Mouse (Mus musculus) G1E (cell line): ENCODE results near the gene Tfap4. TPM values are rescaled to one million over a fixed set of nuclear protein-coding genes. Genes with fewer than 3 reads are reported as not detected.
A peak's percentile ranks its signal among the peaks of the same experiment; 100 is the strongest.

Experiments
- ATAC-seq: 2 replicates; pipeline ENCODE4 v1.8.0; 2016; ENCODE audit warnings: mild to moderate bottlenecking; ENCODE audit not compliant: insufficient number of reproducible peaks, poor library complexity, low FRiP score, severe bottlenecking; ENCODE audit errors: extremely low read depth
- DNase-seq: peaks from one replicate; pipeline ENCODE4 v3.0.0; 2012; ENCODE audit warnings: low spot score
- H3K27me3 ChIP-seq: 2 replicates; pipeline ENCODE4 v1.6.1; 2012; ENCODE audit warnings: mild to moderate bottlenecking, low read length, inconsistent platforms; ENCODE audit not compliant: insufficient read depth
- H3K36me3 ChIP-seq: replicated peaks from 2 replicates; pipeline ENCODE3; 2012; ENCODE audit warnings: mild to moderate bottlenecking, inconsistent platforms
- H3K4me1 ChIP-seq: 2 replicates; pipeline ENCODE4 v1.6.1; 2012; ENCODE audit warnings: low read depth, low read length, inconsistent platforms, mixed read lengths; ENCODE audit not compliant: insufficient read depth
- H3K4me3 ChIP-seq: 2 replicates; pipeline ENCODE4 v1.5.1; 2012; ENCODE audit warnings: low read depth, mild to moderate bottlenecking, inconsistent platforms, low read length, moderate library complexity, mixed read lengths
- H3K9me3 ChIP-seq: replicated peaks from 2 replicates; pipeline ENCODE4 v1.6.1; 2012; ENCODE audit warnings: inconsistent platforms
- CTCF ChIP-seq: IDR thresholded peaks from 2 replicates; pipeline ENCODE4 v1.5.1; 2012; ENCODE audit warnings: low read depth, low read length, inconsistent platforms, mixed read lengths
- GATA1 ChIP-seq: IDR thresholded peaks from 2 replicates; pipeline ENCODE4 v1.6.1; 2012; ENCODE audit warnings: borderline replicate concordance, low read length, inconsistent platforms, mixed read lengths
- GATA2 ChIP-seq: IDR thresholded peaks from 2 replicates; pipeline ENCODE4 v1.6.1; 2012; ENCODE audit warnings: low read depth, low read length, inconsistent platforms, borderline replicate concordance
- POLR2AphosphoS5 ChIP-seq: IDR thresholded peaks from 2 replicates; pipeline ENCODE4 v1.6.1; 2012; ENCODE audit warnings: low read depth, low read length, inconsistent platforms; ENCODE audit not compliant: insufficient replicate concordance
- TAL1 ChIP-seq: conservative IDR thresholded peaks from 2 replicates; pipeline ENCODE4 v1.6.1; 2012; ENCODE audit warnings: low read depth, low read length, inconsistent platforms, mixed read lengths
- polyA plus RNA-seq: library from polyadenylated mRNA; stranded (reverse); fragments of >175 nt; gene quantifications from 2 replicates; pipeline ENCODE4 v1.2.3, GENCODE M21; 2012
- total RNA-seq, 2 experiments: library from RNA; stranded (forward) in 1 of 2; stranded (reverse) in 1 of 2; fragments of 200-1000 nt in 1 of 2; fragments of >200 nt in 1 of 2; fragmentation: Nextera tagmentation in 1 of 2; gene quantifications; 2 replicates each; pipeline ENCODE4 v1.2.3; 2014 to 2017

Gene Tfap4
- total and polyA plus RNA-seq, 3 experiments = 26.0 to 81.1 (median 46.3) TPM

DNA sequence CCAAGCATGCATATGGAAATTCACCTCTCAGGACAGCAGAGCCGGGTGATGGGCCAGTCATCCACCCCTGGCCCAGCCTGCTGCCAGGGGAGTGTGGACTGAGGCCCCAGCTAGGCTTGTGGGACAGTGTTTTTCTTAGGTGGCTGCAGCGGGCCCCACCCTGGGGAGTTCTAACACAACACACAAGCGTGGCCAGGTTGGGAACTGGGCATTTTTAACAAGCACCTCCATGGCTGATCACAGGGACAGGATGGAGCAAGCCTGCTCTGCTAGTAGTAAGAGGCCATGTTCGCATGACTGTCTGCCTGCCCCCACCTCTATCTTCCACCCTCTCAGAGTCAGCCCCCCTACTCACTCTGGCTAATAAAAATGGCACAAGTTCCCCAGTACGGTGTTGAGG is 38.4 kb upstream of the Tfap4 start:
- H3K4me1 ChIP-seq = peaks cover 27% of the 10 kb centered on the region
- H3K27me3 ChIP-seq = peaks cover 86% of the 10 kb centered on the region
- DNase-seq = no peak
- H3K36me3 ChIP-seq = no peaks in the 10 kb centered on the region
- ATAC-seq = no peak
- no peak for TF ChIP-seq TAL1
- no peak for TF ChIP-seq GATA2
- TF ChIP-seq GATA1 = no peak
- no peak for TF ChIP-seq CTCF
- no peak for TF ChIP-seq POLR2AphosphoS5
- H3K4me3 ChIP-seq = no peak overlapping the region
- no peaks in the 10 kb centered on the region for H3K9me3 ChIP-seq

DNA sequence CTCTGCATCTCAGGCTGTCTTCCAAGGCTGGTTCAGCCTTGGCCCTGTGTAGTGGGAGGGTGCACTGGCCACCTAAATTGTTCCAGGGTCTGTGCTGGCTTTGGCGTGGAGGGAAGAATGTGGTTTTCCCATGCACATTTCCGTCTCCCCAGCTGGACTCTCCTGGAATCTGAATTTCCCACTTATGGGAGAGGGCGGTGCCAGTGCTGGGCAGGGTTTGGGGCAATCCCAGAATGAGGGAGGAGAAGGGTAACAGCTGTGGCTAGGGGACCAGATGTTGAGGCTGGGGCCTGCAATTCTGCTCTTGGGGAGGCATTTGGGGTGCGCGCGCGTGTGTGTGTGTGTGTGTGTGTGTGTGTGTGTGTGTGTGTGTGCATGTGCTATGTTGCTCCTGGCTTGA is 37.6 kb upstream of the Tfap4 start:
- peaks cover 84% of the 10 kb centered on the region for H3K27me3 ChIP-seq
- TF ChIP-seq TAL1 = no peak
- no peak for TF ChIP-seq CTCF
- no peak for TF ChIP-seq GATA2
- no peak for TF ChIP-seq GATA1
- TF ChIP-seq POLR2AphosphoS5 = no peak
- peaks cover 25% of the 10 kb centered on the region for H3K4me1 ChIP-seq
- ATAC-seq (no peak), DNase-seq (no peak)
- no peak overlapping the region for H3K4me3 ChIP-seq
- H3K9me3 ChIP-seq = no peaks in the 10 kb centered on the region
- no peaks in the 10 kb centered on the region for H3K36me3 ChIP-seq

DNA sequence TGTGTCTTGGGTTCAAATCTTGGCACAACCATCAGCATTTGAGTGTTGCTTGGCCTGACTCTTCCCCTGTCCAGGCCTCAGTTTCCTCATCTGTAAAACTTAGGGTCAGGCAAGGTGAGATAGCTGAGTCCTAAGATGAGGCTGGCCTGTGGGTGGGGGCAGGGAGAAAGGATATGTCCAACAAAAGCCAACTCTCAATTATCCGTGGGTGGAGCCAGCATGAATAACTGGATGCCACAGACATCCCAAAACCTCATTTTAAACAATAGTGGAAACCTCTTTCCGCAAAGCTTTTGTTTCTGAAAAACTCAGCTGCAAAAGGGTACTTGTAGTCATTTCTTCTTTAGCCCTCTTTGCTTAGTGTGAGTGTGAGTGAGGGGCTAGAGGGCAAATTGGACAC is 37.2 kb upstream of the Tfap4 start:
- Histone ChIP-seq H3K36me3 (no peaks in the 10 kb centered on the region), H3K4me1 (peaks cover 22% of the 10 kb centered on the region), H3K9me3 (no peaks in the 10 kb centered on the region), H3K4me3 (no peak overlapping the region), H3K27me3 (peaks cover 81% of the 10 kb centered on the region)
- ATAC-seq (no peak), DNase-seq (no peak)
- TF ChIP-seq TAL1 (no peak), POLR2AphosphoS5 (no peak), CTCF (no peak), GATA1 (no peak)

DNA sequence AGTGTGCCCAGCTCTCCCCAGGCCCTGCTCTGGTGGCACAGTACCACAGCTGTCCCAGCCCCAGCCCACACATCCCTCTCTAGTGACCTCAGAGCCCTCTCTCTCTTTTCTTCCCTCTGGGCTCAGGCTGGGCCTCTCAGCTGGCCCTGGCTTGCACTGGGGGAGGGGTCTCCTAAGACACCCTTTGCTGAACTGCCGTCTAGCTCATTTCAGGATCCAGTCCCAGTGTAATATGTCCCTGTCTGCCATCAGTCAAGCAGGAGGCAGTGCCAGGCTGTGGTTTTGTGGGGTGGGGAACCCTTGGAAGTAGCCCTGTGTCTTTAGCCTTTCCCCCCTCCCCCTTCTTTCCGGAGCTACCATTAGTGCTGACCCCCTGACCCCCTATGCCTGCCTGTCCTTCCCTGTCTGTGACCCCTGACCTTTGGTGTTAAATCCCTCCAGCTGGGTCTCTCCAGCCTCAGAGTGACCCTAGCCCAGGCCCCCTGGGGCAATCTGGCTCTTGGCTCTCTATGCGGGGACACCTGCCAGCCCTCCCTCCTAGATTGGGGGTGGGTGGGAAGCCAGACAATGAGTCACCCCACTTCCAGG is 36.6 kb upstream of the Tfap4 start:
- peaks cover 22% of the 10 kb centered on the region for H3K4me1 ChIP-seq
- ATAC-seq (no peak), DNase-seq (no peak)
- no peaks in the 10 kb centered on the region for H3K9me3 ChIP-seq
- no peaks in the 10 kb centered on the region for H3K36me3 ChIP-seq
- H3K27me3 ChIP-seq = peaks cover 81% of the 10 kb centered on the region
- H3K4me3 ChIP-seq = no peak overlapping the region
- TF ChIP-seq TAL1 (no peak), GATA2 (no peak)

DNA sequence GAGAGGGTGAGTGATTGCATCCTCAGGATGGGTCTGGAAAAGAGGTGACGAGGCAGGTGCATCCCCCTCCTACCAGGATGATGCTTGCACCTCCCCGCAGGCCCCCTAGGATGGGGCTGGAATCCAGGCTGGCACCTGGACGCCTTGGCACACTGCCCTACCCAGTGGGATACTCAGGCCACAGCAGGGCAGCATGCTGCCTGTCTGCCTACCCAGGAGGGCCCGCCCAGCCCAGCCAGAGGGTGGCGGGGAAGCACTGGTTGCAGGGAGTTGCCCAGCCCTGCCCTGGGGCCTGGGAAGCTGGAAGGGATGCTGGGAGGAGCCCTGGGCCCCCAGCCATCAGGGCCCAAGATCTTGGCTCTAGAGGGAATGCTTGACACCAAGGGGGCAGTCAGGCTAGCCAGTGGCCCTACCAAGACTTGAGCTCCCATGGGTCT is 35.9 kb upstream of the Tfap4 start:
- ATAC-seq (no peak), DNase-seq (no peak)
- Histone ChIP-seq H3K9me3 (no peaks in the 10 kb centered on the region), H3K36me3 (no peaks in the 10 kb centered on the region), H3K27me3 (peaks cover 83% of the 10 kb centered on the region), H3K4me3 (peak overlapping the region; percentile 16; the same call in 1 of the 2 replicates), H3K4me1 (peaks cover 22% of the 10 kb centered on the region)
- no peak for TF ChIP-seq TAL1
- no peak for TF ChIP-seq GATA1
- no peak for TF ChIP-seq POLR2AphosphoS5
- no peak for TF ChIP-seq CTCF
- no peak for TF ChIP-seq GATA2

DNA sequence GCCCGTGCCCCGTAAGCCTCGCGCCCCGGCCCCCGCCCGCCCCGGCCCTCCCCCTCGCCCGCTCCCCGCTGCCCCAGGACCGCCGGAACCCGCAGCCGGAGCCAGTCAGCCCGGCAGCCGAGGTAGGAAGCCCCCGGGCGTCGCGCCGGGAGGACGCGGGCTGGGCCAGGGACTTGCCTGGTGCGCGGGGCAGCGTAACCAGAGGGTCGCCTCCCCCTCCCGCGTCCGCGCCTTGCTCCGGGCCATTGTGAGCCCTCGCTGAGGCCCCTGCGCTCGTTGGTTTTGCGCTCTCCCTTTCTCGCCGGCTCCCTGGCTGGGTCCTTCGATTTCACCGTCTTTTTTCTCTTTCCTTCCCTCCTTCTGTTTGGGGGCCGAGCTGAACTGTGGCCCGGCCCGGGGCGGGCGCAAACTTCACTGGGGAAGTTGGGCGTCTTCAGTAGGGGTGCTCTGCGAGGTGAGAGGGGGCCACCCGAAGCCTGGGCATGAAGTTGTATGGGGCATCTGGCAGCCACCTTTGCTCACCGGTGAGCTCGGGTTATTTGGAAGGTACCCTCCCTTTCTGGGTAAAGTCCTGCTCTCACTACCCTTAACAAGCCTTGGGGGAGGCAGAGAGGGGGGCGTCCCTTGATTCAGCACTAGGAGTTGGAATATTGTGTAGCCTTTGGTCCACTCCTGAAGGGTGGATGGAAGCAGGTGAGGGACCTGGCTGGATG is 35.3 kb upstream of the Tfap4 start:
- Histone ChIP-seq H3K4me3 (peak overlapping the region; percentile 69), H3K9me3 (no peaks in the 10 kb centered on the region), H3K36me3 (no peaks in the 10 kb centered on the region), H3K4me1 (peaks cover 22% of the 10 kb centered on the region), H3K27me3 (peaks cover 78% of the 10 kb centered on the region)
- TF ChIP-seq GATA1 (no peak), CTCF (no peak), TAL1 (no peak), POLR2AphosphoS5 (no peak), GATA2 (no peak)
- DNase-seq = no peak
- ATAC-seq = no peak; the same call in 1 of the 2 replicates
